Mouse (Mus musculus) forebrain, embryonic 15.5 days (tissue): ENCODE measurements around the gene Pigk. TPM values are rescaled to one million over a fixed set of nuclear protein-coding genes. Genes with fewer than 3 reads are reported as not detected.

Experiments used
- ATAC-seq: fragments of 200-750 bp; cut with Nextera tagmentation; replicated peaks from 2 replicates; pipeline ENCODE4 v1.8.0; 2017; ENCODE audit warnings: mild to moderate bottlenecking, moderate TSS enrichment, moderate library complexity
- H3K27ac ChIP-seq: fragments of 300-500 bp; sonication (generic); replicated peaks from 2 replicates; pipeline ENCODE4 v1.5.1; 2015; ENCODE audit warnings: mild to moderate bottlenecking, inconsistent platforms
- H3K27me3 ChIP-seq: fragments of 300-500 bp; sonication (generic); 2 replicates; pipeline ENCODE4 v1.6.1; 2015; ENCODE audit warnings: inconsistent platforms
- H3K36me3 ChIP-seq: fragments of 300-500 bp; sonication (generic); 2 replicates; pipeline ENCODE4 v1.6.1; 2015; ENCODE audit warnings: mild to moderate bottlenecking, inconsistent platforms
- H3K4me1 ChIP-seq: fragments of 300-500 bp; sonication (generic); 2 replicates; pipeline ENCODE4 v1.6.1; 2015; ENCODE audit warnings: inconsistent platforms
- H3K4me2 ChIP-seq: fragments of 300-500 bp; sonication (generic); replicated peaks from 2 replicates; pipeline ENCODE4 v1.6.1; 2015; ENCODE audit warnings: mild to moderate bottlenecking, inconsistent platforms
- H3K4me3 ChIP-seq: fragments of 300-500 bp; sonication (generic); 2 replicates; pipeline ENCODE4 v1.5.1; 2015; ENCODE audit warnings: mild to moderate bottlenecking, inconsistent platforms
- H3K9ac ChIP-seq: fragments of 300-500 bp; sonication (generic); replicated peaks from 2 replicates; pipeline ENCODE4 v1.6.1; 2015; ENCODE audit warnings: mild to moderate bottlenecking, inconsistent platforms
- H3K9me3 ChIP-seq: fragments of 300-500 bp; sonication (generic); 2 replicates; pipeline ENCODE4 v1.6.1; 2016; ENCODE audit warnings: inconsistent platforms
- WGBS: fragments of 180-500 bp; shearing (Covaris S2); methylation state at CpG from one replicate; pipeline ENCODE4 v1.1.7; 2015; ENCODE audit warnings: mixed read lengths; 5-methylcytosine and 5-hydroxymethylcytosine counted together
- polyA plus RNA-seq: library from polyadenylated mRNA; unstranded; fragments of >200 nt; fragmentation: Nextera tagmentation; extraction: Ambion mirVana; gene quantifications from 2 replicates; pipeline ENCODE4 v1.2.1, GENCODE M21; 2015

The Pigk gene
- polyA plus RNA-seq = 31.0 and 32.1 TPM in 2 replicates

- H3K36me3 ChIP-seq = no peaks in the 10 kb centered on the region
- peak within 1 kb of the TSS; percentile 85 for H3K4me2 ChIP-seq
- under 1% methylated on average over 48 of the region's 48 CpGs for WGBS
- peak within 1 kb of the TSS; percentile 91 for H3K9ac ChIP-seq
- no peaks in the 10 kb centered on the region for H3K9me3 ChIP-seq
- peak; percentile 95 for ATAC-seq
- H3K27ac ChIP-seq = 0 out of 2 replicates have a peak within 1 kb of the TSS, but pooled peaks have one; percentile 37
- H3K4me3 ChIP-seq = peak within 1 kb of the TSS; percentile 95
- no peaks in the 10 kb centered on the region for H3K27me3 ChIP-seq
- peaks cover 14% of the 10 kb centered on the region for H3K4me1 ChIP-seq
Measured at GRCm38 (mm10) chr3:152713991-152714902, at the start of gene Pigk. Gene Pigk, plus strand, starts transcription at chr3:152714100.

- H3K9ac ChIP-seq = peak overlapping the region; percentile 57
- peak overlapping the region; percentile 99 for H3K4me2 ChIP-seq
- H3K36me3 ChIP-seq = no peaks in the 10 kb centered on the region
- H3K9me3 ChIP-seq = no peaks in the 10 kb centered on the region
- H3K4me1 ChIP-seq = peaks cover 10% of the 10 kb centered on the region
- peaks cover 32% of the 10 kb centered on the region; the same call in 1 of the 2 replicates for H3K27me3 ChIP-seq
- peak overlapping the region; percentile 65 for H3K4me3 ChIP-seq
- H3K27ac ChIP-seq = no peak overlapping the region
- ATAC-seq = peak; percentile 21; the same call in 1 of the 2 replicates
- WGBS = under 1% methylated on average over 16 of the region's 16 CpGs
Measured at GRCm38 (mm10) chr3:152666991-152667355, 46.9 kb upstream of the Pigk start.

GRCm38 (mm10) chr3:152667356-152668211 is 46.3 kb upstream of the Pigk start:
- Histone ChIP-seq H3K36me3 (no peaks in the 10 kb centered on the region), H3K4me3 (peak overlapping the region; percentile 65), H3K9ac (peak overlapping the region; percentile 57), H3K9me3 (no peaks in the 10 kb centered on the region), H3K27me3 (peaks cover 32% of the 10 kb centered on the region; the same call in 1 of the 2 replicates), H3K4me2 (peak overlapping the region; percentile 99), H3K4me1 (peaks cover 10% of the 10 kb centered on the region), H3K27ac (no peak overlapping the region)
- peak; percentile 90 for ATAC-seq
- WGBS = 0% methylated on average over 54 of the region's 82 CpGs

- Histone ChIP-seq H3K4me3 (peak within 1 kb of the TSS; percentile 65), H3K27ac (no peak within 1 kb of the TSS), H3K4me2 (peak within 1 kb of the TSS; percentile 99), H3K36me3 (no peaks in the 10 kb centered on the region), H3K9ac (peak within 1 kb of the TSS; percentile 57), H3K27me3 (peaks cover 32% of the 10 kb centered on the region; the same call in 1 of the 2 replicates), H3K4me1 (peaks cover 10% of the 10 kb centered on the region), H3K9me3 (no peaks in the 10 kb centered on the region)
- peak; percentile 72 for ATAC-seq
- 3% methylated on average over 5 of the region's 5 CpGs for WGBS
Measured at GRCm38 (mm10) chr3:152668239-152668638, 45.7 kb upstream of the Pigk start, which contains the start of gene Ak5. Gene Ak5, minus strand, starts transcription at chr3:152668360.

GRCm38 (mm10) chr3:152668793-152669192 is 45.1 kb upstream of the Pigk start:
- 85% methylated on average over 2 of the region's 2 CpGs for WGBS
- no peaks in the 10 kb centered on the region for H3K9me3 ChIP-seq
- H3K27ac ChIP-seq = no peak overlapping the region
- H3K4me1 ChIP-seq = peaks cover 10% of the 10 kb centered on the region
- H3K9ac ChIP-seq = no peak overlapping the region
- H3K4me3 ChIP-seq = no peak overlapping the region
- H3K4me2 ChIP-seq = no peak overlapping the region; the same call in 1 of the 2 replicates
- H3K36me3 ChIP-seq = no peaks in the 10 kb centered on the region
- H3K27me3 ChIP-seq = peaks cover 32% of the 10 kb centered on the region; the same call in 1 of the 2 replicates
- no peak for ATAC-seq

- Histone ChIP-seq H3K36me3 (no peaks in the 10 kb centered on the region), H3K27ac (no peak overlapping the region), H3K4me3 (no peak overlapping the region), H3K9me3 (no peaks in the 10 kb centered on the region), H3K9ac (no peak overlapping the region), H3K27me3 (peaks cover 32% of the 10 kb centered on the region; the same call in 1 of the 2 replicates), H3K4me2 (no peak overlapping the region), H3K4me1 (peaks cover 10% of the 10 kb centered on the region)
- ATAC-seq = no peak
- 87% methylated on average over 3 of the region's 3 CpGs for WGBS
Measured at GRCm38 (mm10) chr3:152669783-152670182, 44.1 kb upstream of the Pigk start.

GRCm38 (mm10) chr3:152674663-152675062 is 39.2 kb upstream of the Pigk start:
- H3K27ac ChIP-seq = no peak overlapping the region
- H3K27me3 ChIP-seq = no peaks in the 10 kb centered on the region
- H3K36me3 ChIP-seq = no peaks in the 10 kb centered on the region
- H3K4me3 ChIP-seq = no peak overlapping the region
- ATAC-seq = no peak
- H3K4me2 ChIP-seq = no peak overlapping the region
- no peaks in the 10 kb centered on the region for H3K9me3 ChIP-seq
- no peaks in the 10 kb centered on the region for H3K4me1 ChIP-seq
- H3K9ac ChIP-seq = no peak overlapping the region
- WGBS = 80% methylated on average over 6 of the region's 6 CpGs

- Histone ChIP-seq H3K4me3 (no peak overlapping the region), H3K4me2 (no peak overlapping the region), H3K27me3 (no peaks in the 10 kb centered on the region), H3K4me1 (no peaks in the 10 kb centered on the region), H3K9ac (no peak overlapping the region), H3K9me3 (no peaks in the 10 kb centered on the region), H3K27ac (no peak overlapping the region), H3K36me3 (no peaks in the 10 kb centered on the region)
- no peak for ATAC-seq
- 80% methylated on average over 5 of the region's 5 CpGs for WGBS
Measured at GRCm38 (mm10) chr3:152688532-152688931, 25.4 kb upstream of the Pigk start.

DNA sequence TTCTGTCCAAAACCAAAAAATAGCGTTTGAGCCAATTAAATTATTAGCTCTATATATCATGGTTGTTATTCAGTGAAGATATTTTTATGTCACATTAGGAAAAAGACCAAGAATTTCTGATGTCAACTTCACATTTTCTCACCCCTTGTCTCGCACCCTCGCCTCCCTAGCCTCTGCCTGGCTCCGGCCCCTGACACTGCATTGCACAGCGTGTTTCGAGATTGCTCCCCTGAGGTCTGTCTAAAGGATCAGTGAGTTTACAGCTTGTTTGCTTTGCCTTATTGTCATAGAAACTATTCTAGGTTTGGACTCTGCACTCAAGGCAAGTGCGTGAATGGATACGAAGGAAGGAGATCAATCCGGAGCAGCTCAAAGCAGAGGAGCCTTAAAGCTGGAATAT is 24.8 kb upstream of the Pigk start:
- no peak for ATAC-seq
- H3K4me2 ChIP-seq = no peak overlapping the region
- WGBS = 88% methylated on average over 9 of the region's 9 CpGs

GRCm38 (mm10) chr3:152694950-152695349 is 18.9 kb upstream of the Pigk start:
- Histone ChIP-seq H3K4me1 (no peaks in the 10 kb centered on the region), H3K27me3 (no peaks in the 10 kb centered on the region), H3K9me3 (no peaks in the 10 kb centered on the region), H3K4me3 (no peak overlapping the region), H3K36me3 (no peaks in the 10 kb centered on the region), H3K9ac (no peak overlapping the region), H3K4me2 (no peak overlapping the region), H3K27ac (no peak overlapping the region)
- no peak for ATAC-seq
- 95% methylated on average over 3 of the region's 3 CpGs for WGBS

More for the DNA sequence above, 24.8 kb upstream of the Pigk start:
- Histone ChIP-seq H3K4me3 (no peak overlapping the region), H3K27ac (no peak overlapping the region), H3K9me3 (no peaks in the 10 kb centered on the region), H3K36me3 (no peaks in the 10 kb centered on the region), H3K27me3 (no peaks in the 10 kb centered on the region), H3K4me1 (no peaks in the 10 kb centered on the region), H3K9ac (no peak overlapping the region)

GRCm38 (mm10) chr3:152698017-152698416 is 15.9 kb upstream of the Pigk start:
- H3K4me3 ChIP-seq = no peak overlapping the region
- H3K27me3 ChIP-seq = no peaks in the 10 kb centered on the region
- 86% methylated on average over 5 of the region's 5 CpGs for WGBS
- no peaks in the 10 kb centered on the region for H3K4me1 ChIP-seq
- H3K9me3 ChIP-seq = no peaks in the 10 kb centered on the region
- no peak for ATAC-seq
- H3K9ac ChIP-seq = no peak overlapping the region
- no peak overlapping the region for H3K27ac ChIP-seq
- no peaks in the 10 kb centered on the region for H3K36me3 ChIP-seq
- no peak overlapping the region for H3K4me2 ChIP-seq

DNA sequence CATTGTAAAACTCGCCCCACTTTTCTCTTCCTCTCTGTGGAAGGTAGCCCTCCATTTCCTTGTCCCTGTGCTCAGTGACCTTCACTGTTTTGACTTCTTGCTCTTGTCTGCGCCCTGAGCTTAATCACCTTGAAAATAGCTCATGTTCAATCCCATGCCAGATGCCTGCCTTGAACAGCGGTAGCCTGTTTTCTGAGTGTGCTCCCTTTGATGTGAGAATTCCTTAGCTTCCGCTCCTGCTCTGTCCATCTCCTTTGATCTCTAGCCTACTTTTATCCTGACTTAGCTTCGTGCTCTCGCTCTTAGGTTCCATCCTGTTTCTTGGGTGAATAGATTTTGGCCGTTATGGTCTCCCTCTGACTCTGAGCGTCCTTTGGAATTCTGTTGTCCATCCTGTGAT is 14.6 kb upstream of the Pigk start:
- no peak for ATAC-seq
- Histone ChIP-seq H3K27me3 (no peaks in the 10 kb centered on the region), H3K4me2 (no peak overlapping the region), H3K9ac (no peak overlapping the region), H3K4me3 (no peak overlapping the region), H3K9me3 (no peaks in the 10 kb centered on the region), H3K36me3 (no peaks in the 10 kb centered on the region), H3K4me1 (no peaks in the 10 kb centered on the region), H3K27ac (no peak overlapping the region)
- 78% methylated on average over 8 of the region's 8 CpGs for WGBS
